15 mouse cellular contexts compared by ENCODE assay signal in the genomic region with DNA sequence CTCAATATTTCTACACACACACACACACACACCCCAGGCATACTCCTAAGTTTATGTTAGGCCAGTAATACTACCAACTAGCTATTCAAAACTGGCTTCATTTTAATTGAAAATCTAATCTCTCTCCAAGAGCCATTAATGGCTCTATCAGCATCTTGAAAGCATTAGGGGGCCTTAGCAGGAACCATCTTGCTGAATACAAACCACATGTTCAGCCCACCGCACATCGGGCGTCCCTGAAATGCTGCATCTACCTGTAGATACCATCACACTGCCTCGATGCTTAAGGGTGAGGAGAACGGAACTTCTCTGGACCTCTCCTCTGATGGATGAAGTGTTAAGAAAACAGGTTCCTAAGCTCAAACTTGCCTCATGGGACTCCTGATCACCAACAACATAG.
"Had no signal": no experiment of that assay in that cellular context is flagged by ENCODE, and none has a peak within 500 bp of the region (broad histone marks: within the 10 kb centered on the region; RNA-seq: fewer than 3 reads in every experiment).

No protein-coding gene starts in this region.

- H3K27me3 ChIP-seq: liver, embryonic 13.5 days; lung, embryonic 15.5 days; midbrain, embryonic 13.5 days; neural tube, embryonic 15.5 days had no signal

- ATAC-seq: intestine, postnatal 0 days; liver, postnatal 0 days; midbrain, embryonic 13.5 days had no signal

- H3K9me3 ChIP-seq: liver, embryonic 13.5 days; lung, embryonic 15.5 days; midbrain, embryonic 13.5 days; neural tube, embryonic 15.5 days had no signal

- H3K9ac ChIP-seq: liver, embryonic 13.5 days; liver, postnatal 0 days; lung, embryonic 15.5 days; midbrain, embryonic 13.5 days; neural tube, embryonic 15.5 days had no signal

- DNase-seq: kidney, adult 9 months; kidney, postnatal 36 days; liver; liver, embryonic 13.5 days; liver, postnatal 0 days; lung, postnatal 14 days; right cerebral cortex, adult 18-20 months; thymus, postnatal 14 days had no signal

- H3K4me3 ChIP-seq: liver, embryonic 13.5 days; lung, embryonic 15.5 days; midbrain, embryonic 13.5 days; myocyte; neural tube, embryonic 15.5 days had no signal

- H3K36me3 ChIP-seq: liver, embryonic 13.5 days; lung, embryonic 15.5 days; midbrain, embryonic 13.5 days; neural tube, embryonic 15.5 days had no signal

- H3K27ac ChIP-seq: kidney, postnatal 0 days; liver, embryonic 13.5 days; lung, embryonic 15.5 days; midbrain, embryonic 13.5 days; neural tube, embryonic 15.5 days; stomach, postnatal 0 days had no signal

- H3K4me2 ChIP-seq: liver, embryonic 13.5 days; lung, embryonic 15.5 days; midbrain, embryonic 13.5 days; neural tube, embryonic 15.5 days had no signal

- H3K4me1 ChIP-seq: liver, embryonic 13.5 days; lung, embryonic 15.5 days; midbrain, embryonic 13.5 days; neural tube, embryonic 15.5 days had no signal
